ENCODE assay signal across 8 mouse cellular contexts in genomic region chr8:85379142-85379781, GRCm38 (mm10). TPM values are rescaled to one million over a fixed set of nuclear protein-coding genes. Genes with fewer than 3 reads are reported as not detected.
DNase-seq lines count a peak whose midpoint lies in the region; ATAC-seq and TF ChIP-seq lines count a peak whose summit lies in the region.

No protein-coding gene starts in this region.

- TF ChIP-seq EP300 in heart, adult 2 months (IDR thresholded peaks at IDR 0.05; ENCODE audit: insufficient read depth, low read depth, low read length), result no peak

- no peak overlapping the region; the same call in 1 of the 2 replicates for H3K9ac ChIP-seq in heart, adult 2 months (ENCODE audit: low read depth, low read length)
- H3K9ac ChIP-seq in forebrain, embryonic 12.5 days, result no peak overlapping the region

- intact Hi-C loops in heart, adult 2 months (cut with DNase I), result loop anchor here (1.0 kb wide), 1 partner anchor 14 kb away; no protein-coding TSS in a partner anchor

- no peaks in the 10 kb centered on the region; the same call in none of the 2 replicates for H3K36me3 ChIP-seq in heart, adult 2 months (ENCODE audit: control insufficient read depth, insufficient read depth, low read length)
- no peaks in the 10 kb centered on the region for H3K36me3 ChIP-seq in forebrain, embryonic 12.5 days (replicated peaks)

- no peaks in the 10 kb centered on the region for H3K9me3 ChIP-seq in forebrain, embryonic 12.5 days

- TF ChIP-seq POLR2A in heart, adult 2 months (IDR thresholded peaks at IDR 0.05; ENCODE audit: insufficient read depth, low read depth, low read length), result no peak

- no peak overlapping the region for H3K4me2 ChIP-seq in forebrain, embryonic 12.5 days

- H3K4me1 ChIP-seq in heart, adult 2 months (ENCODE audit: control insufficient read depth, insufficient read depth, low read length), result peaks cover 6% of the 10 kb centered on the region
- H3K4me1 ChIP-seq in forebrain, embryonic 12.5 days, result peaks cover 3% of the 10 kb centered on the region; the same call in 1 of the 2 replicates

- H3K27ac ChIP-seq in heart, adult 2 months, result peak overlapping the region; percentile 93
- no peak overlapping the region for H3K27ac ChIP-seq in forebrain, embryonic 12.5 days

- ATAC-seq in forebrain, embryonic 12.5 days (ENCODE audit: low FRiP score), result no peak

- no peaks in the 10 kb centered on the region for H3K79me2 ChIP-seq in heart, adult 2 months (replicated peaks; ENCODE audit: control insufficient read depth, insufficient read depth, low read length)

- WGBS in heart, adult 2 months, result 30% methylated on average over 2 of the region's 2 CpGs
- 51% methylated on average over 2 of the region's 2 CpGs for WGBS in forebrain, embryonic 12.5 days

- no peak overlapping the region for H3K4me3 ChIP-seq in heart, adult 2 months
- H3K4me3 ChIP-seq in forebrain, embryonic 12.5 days (replicated peaks), result no peak overlapping the region

- H3K27me3 ChIP-seq in heart, adult 2 months (ENCODE audit: control insufficient read depth, insufficient read depth, low read length), result no peaks in the 10 kb centered on the region
- H3K27me3 ChIP-seq in forebrain, embryonic 12.5 days, result no peaks in the 10 kb centered on the region

- DNase-seq in right cerebral cortex, adult 18-20 months, result peak; percentile 35
- DNase-seq in right cerebral cortex, postnatal 10 days (ENCODE audit: low spot score in 2 of 2), result no peak
- peak; percentile 21 to 49 for DNase-seq in heart, adult 2 months
- DNase-seq in kidney, postnatal 14 days, result peak; percentile 74
- peak; percentile 89 for DNase-seq in lung, postnatal 36 days
- DNase-seq in thymus, postnatal 25 days, result no peak
- DNase-seq in natural killer cell, adult 2 months (ENCODE audit: low spot score in 2 of 2), result no peak

- no peak for TF ChIP-seq CTCF in heart, adult 2 months (IDR thresholded peaks at IDR 0.05)

RNA-seq across cellular contexts. Expression of gene Mylk3, which starts 6.9 kb away (rescaled TPM):
- 100 to 1,000 TPM; 422 to 470 TPM for total RNA-seq in heart, adult 2 months (2021)
- polyA plus RNA-seq in heart, adult 2 months (2012; rRNA removed), result 180 and 297 TPM in 2 replicates
- 1.3 and 1.4 TPM in 2 replicates for polyA plus RNA-seq in forebrain, embryonic 12.5 days (2016; fragmentation: Nextera tagmentation; extraction: Ambion mirVana)

RNA-seq across cellular contexts. Expression of gene 4921524J17Rik, which starts 53.4 kb away (rescaled TPM):
- total RNA-seq in heart, adult 2 months (2021), result 10 to 100 TPM; 18.3 to 22.5 TPM
- 8.1 and 11.4 TPM in 2 replicates for polyA plus RNA-seq in heart, adult 2 months (2012; rRNA removed)
- polyA plus RNA-seq in forebrain, embryonic 12.5 days (2016; fragmentation: Nextera tagmentation; extraction: Ambion mirVana), result 46.1 and 48.1 TPM in 2 replicates

Comparison
In these comparisons a context has a peak if more than half of its experiments do, and no peak if none do; other contexts are left out.
1. DNase-seq: peak in right cerebral cortex, adult 18-20 months (single experiment), heart, adult 2 months (2 of 2), kidney, postnatal 14 days (single experiment) and lung, postnatal 36 days (single experiment); none in right cerebral cortex, postnatal 10 days (0 of 2), thymus, postnatal 25 days (single experiment) and natural killer cell, adult 2 months (0 of 2).
2. RNA of gene Mylk3, which starts 6.9 kb away (polyA plus RNA-seq): 180 to 297 TPM in heart, adult 2 months; 1.3 to 1.4 TPM in forebrain, embryonic 12.5 days; every median in the first group is over 10 times any median in the second.